Mouse (Mus musculus) embryonic facial prominence, embryonic 14.5 days (tissue): ENCODE data around the gene Gm17387. TPM values are rescaled to one million over a fixed set of nuclear protein-coding genes. Genes with fewer than 3 reads are reported as not detected.

ENCODE experiments used
- ATAC-seq: fragments of 200-750 bp; cut with Nextera tagmentation; 2 replicates; pipeline ENCODE4 v1.8.0; 2017; ENCODE audit warnings: low read depth, moderate number of reproducible peaks, moderate TSS enrichment
- DNase-seq: peaks from one replicate; pipeline ENCODE4 v3.0.0-alpha.2; 2015; ENCODE audit warnings: low spot score
- H3K27ac ChIP-seq: fragments of 300-500 bp; sonication (generic); replicated peaks from 2 replicates; pipeline ENCODE4 v1.5.1; 2014; ENCODE audit warnings: low read depth, mild to moderate bottlenecking, low read length, moderate library complexity
- H3K27me3 ChIP-seq: fragments of 300-500 bp; sonication (generic); replicated peaks from 2 replicates; pipeline ENCODE4 v1.6.1; 2014; ENCODE audit warnings: low read length; ENCODE audit not compliant: control insufficient read depth, insufficient read depth
- H3K36me3 ChIP-seq: fragments of 300-500 bp; sonication (generic); 2 replicates; pipeline ENCODE4 v1.6.1; 2014; ENCODE audit warnings: low read length, mixed read lengths; ENCODE audit not compliant: control insufficient read depth, insufficient read depth
- H3K4me1 ChIP-seq: fragments of 300-500 bp; sonication (generic); 2 replicates; pipeline ENCODE4 v1.6.1; 2014; ENCODE audit warnings: antibody characterized with exemption, low read length; ENCODE audit not compliant: control insufficient read depth, insufficient read depth
- H3K4me2 ChIP-seq: fragments of 300-500 bp; sonication (generic); 2 replicates; pipeline ENCODE4 v1.6.1; 2014; ENCODE audit warnings: low read depth, mild to moderate bottlenecking, low read length, moderate library complexity, mixed read lengths
- H3K4me3 ChIP-seq: fragments of 300-500 bp; sonication (generic); 2 replicates; pipeline ENCODE4 v1.5.1; 2014; ENCODE audit warnings: low read depth, mild to moderate bottlenecking, low read length
- H3K9ac ChIP-seq: fragments of 300-500 bp; sonication (generic); 2 replicates; pipeline ENCODE4 v1.6.1; 2014; ENCODE audit warnings: low read depth, mild to moderate bottlenecking, low read length, moderate library complexity, mixed read lengths
- H3K9me3 ChIP-seq: fragments of 300-500 bp; sonication (generic); 2 replicates; pipeline ENCODE4 v1.6.1; 2016; ENCODE audit warnings: low read length; ENCODE audit not compliant: control insufficient read depth
- WGBS: fragments of 180-500 bp; shearing (Covaris S2); extraction: QIAGEN DNeasy Blood & Tissue Kit; methylation state at CpG from one replicate; pipeline ENCODE4 v1.1.7; 2014; 5-methylcytosine and 5-hydroxymethylcytosine counted together
- polyA plus RNA-seq: library from polyadenylated mRNA; unstranded; fragments of >200 nt; fragmentation: Nextera tagmentation; extraction: Ambion mirVana; gene quantifications from 2 replicates; pipeline ENCODE4 v1.2.1, GENCODE M21; 2014

Gene Gm17387
- polyA plus RNA-seq, result not detected in 2 replicates

DNA sequence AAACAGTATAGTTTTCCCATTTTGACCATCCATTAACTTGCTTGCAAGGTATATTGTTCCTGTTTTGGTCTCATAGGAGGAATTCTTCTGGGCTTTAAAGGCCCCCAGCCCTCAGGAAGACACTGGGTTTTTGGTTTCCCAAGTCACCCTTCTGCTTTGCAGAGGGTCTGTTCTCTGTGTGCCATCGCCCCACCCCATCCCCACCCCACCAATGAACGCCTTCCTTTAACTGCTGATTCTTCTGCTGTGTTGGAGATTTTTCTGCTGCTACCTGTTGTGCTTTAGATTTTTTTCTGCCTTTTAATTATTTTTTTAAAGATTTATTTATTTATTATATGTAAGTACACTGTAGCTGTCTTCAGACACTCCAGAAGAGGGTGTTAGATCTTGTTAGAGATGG, at the start of gene Gm17387:
TSS of gene Gm17387 (plus strand) at position 301 of the 400 bp plus-strand sequence.
- 98% methylated on average over 2 of the region's 2 CpGs for WGBS
- H3K27me3 ChIP-seq, result no peaks in the 10 kb centered on the region
- H3K27ac ChIP-seq, result no peak within 1 kb of the TSS
- H3K9me3 ChIP-seq, result no peaks in the 10 kb centered on the region
- no peaks in the 10 kb centered on the region for H3K36me3 ChIP-seq
- no peak within 1 kb of the TSS for H3K4me3 ChIP-seq
- no peak within 1 kb of the TSS for H3K9ac ChIP-seq
- H3K4me1 ChIP-seq, result no peaks in the 10 kb centered on the region
- no peak for DNase-seq
- no peak within 1 kb of the TSS for H3K4me2 ChIP-seq
- no peak for ATAC-seq

DNA sequence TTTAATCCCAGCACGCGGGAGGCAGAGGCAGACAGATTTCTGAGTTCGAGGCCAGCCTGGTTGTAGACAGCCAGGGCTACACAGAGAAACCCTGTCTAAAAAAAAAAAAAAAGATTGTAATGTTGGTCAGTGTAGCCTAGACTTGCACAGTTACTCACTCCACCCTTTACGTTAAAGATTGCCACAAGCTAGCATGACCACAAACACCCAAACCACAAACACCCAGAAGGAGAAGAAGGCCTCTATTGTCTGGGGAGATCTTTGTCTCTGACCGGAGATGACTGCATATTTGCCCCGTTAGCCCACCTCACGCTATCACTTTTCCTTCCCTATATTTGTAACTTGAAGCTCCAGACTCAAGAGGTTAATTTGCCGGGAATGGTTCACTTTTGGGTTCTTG, 47.2 kb upstream of the Gm17387 start:
- WGBS, result 87% methylated on average over 8 of the region's 8 CpGs
- H3K36me3 ChIP-seq, result no peaks in the 10 kb centered on the region
- no peaks in the 10 kb centered on the region for H3K27me3 ChIP-seq
- no peaks in the 10 kb centered on the region for H3K9me3 ChIP-seq
- H3K4me1 ChIP-seq, result no peaks in the 10 kb centered on the region
- DNase-seq, result no peak
- no peak for ATAC-seq
- no peak overlapping the region for H3K9ac ChIP-seq
- H3K4me3 ChIP-seq, result no peak overlapping the region
- H3K4me2 ChIP-seq, result no peak overlapping the region
- H3K27ac ChIP-seq, result no peak overlapping the region

DNA sequence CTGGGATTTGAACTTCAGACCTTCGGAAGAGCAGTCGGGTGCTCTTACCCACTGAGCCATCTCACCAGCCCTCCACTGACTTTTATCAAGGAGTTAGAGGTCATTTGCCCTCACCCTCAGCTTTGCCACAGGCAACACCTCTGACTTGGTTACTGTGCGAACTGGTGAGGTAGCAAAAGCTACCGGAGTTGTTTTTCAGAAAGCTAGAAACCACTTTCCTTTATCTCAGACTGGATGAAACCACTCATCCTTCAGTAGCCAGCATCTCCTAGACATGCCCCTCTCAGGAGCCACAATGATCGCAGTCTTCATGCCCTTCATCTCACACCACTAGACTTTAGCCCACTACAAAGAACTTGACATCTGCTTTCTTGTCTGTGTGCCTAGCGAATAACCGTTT, 46.0 kb upstream of the Gm17387 start:
- 88% methylated on average over 7 of the region's 7 CpGs for WGBS
- DNase-seq, result no peak
- Histone ChIP-seq H3K27me3 (no peaks in the 10 kb centered on the region), H3K4me2 (no peak overlapping the region), H3K9me3 (no peaks in the 10 kb centered on the region), H3K27ac (no peak overlapping the region), H3K36me3 (no peaks in the 10 kb centered on the region), H3K4me1 (no peaks in the 10 kb centered on the region), H3K4me3 (no peak overlapping the region), H3K9ac (no peak overlapping the region)
- ATAC-seq, result no peak

DNA sequence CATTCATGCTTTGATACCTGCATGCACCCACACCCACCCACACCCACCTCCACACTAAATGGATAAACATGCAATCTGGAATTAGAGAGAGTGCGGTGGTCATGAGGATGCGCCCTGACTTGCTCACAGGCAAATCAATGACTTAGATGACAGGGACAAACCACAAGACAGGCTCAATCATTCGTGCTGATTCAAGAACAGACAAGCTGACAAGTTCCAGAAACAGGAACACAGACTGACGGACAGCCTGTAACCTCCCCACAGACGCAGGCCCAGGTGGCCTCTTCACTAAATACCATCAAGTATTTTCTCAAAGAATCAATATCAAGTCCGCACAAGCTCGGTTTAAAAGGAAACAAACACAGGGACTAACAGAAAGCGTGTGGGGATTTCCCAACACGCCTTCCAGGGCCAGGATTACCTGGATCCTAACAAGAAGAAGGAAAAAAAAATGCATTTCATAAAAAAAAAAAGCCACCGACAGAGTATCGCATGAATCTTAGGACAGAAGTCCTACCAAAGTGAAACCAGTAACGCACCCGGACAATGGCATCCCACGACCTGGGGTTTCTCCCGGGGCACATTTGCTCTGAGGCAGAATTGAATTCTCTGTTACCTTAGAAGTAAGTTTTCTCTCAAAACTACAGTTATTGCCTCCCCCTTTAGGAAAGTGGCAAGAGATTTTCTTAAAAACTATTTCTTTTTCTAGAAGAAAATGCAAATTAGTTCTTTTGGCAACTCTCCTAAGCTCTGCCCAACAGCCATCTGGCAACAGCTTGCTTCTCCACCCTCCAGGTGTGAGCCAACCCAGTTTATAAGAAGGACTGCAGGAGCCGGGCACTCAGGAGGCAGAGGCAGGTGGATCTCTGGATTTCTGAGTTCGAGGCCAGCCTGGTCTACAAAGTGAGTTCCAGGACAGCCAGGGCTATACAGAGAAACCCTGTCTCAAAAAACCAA, 41.5 kb upstream of the Gm17387 start:
- Histone ChIP-seq H3K27ac (no peak overlapping the region), H3K4me1 (no peaks in the 10 kb centered on the region), H3K36me3 (no peaks in the 10 kb centered on the region), H3K4me2 (no peak overlapping the region), H3K27me3 (no peaks in the 10 kb centered on the region), H3K9me3 (no peaks in the 10 kb centered on the region), H3K4me3 (no peak overlapping the region), H3K9ac (no peak overlapping the region)
- ATAC-seq (no peak), DNase-seq (peak; percentile 47)
- 68% methylated on average over 17 of the region's 17 CpGs for WGBS

DNA sequence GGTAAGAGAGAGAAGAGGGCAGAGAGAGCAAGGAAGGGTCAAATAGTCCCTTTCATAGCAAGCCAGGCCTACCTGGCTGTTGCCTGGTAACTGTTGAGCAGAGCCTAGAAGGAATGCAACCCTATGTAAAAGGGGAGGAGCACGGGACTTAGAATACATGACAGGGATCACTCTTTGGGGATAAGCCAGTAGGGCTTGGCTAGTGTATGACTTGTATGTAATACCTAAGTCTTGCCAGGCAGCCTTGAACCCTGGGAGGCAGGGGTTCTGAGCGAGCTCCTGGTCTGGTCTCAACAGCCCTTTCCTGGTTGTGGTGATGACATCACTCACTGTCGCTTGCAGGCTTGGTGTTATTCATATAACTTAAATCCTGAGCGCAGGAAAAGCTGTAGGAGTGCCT, 39.9 kb upstream of the Gm17387 start:
- H3K4me3 ChIP-seq, result no peak overlapping the region
- H3K9ac ChIP-seq, result no peak overlapping the region
- DNase-seq (no peak), ATAC-seq (no peak)
- no peak overlapping the region for H3K4me2 ChIP-seq
- H3K27me3 ChIP-seq, result no peaks in the 10 kb centered on the region
- no peak overlapping the region for H3K27ac ChIP-seq
- no peaks in the 10 kb centered on the region for H3K36me3 ChIP-seq
- no peaks in the 10 kb centered on the region for H3K9me3 ChIP-seq
- 76% methylated on average over 4 of the region's 4 CpGs for WGBS
- H3K4me1 ChIP-seq, result no peaks in the 10 kb centered on the region

DNA sequence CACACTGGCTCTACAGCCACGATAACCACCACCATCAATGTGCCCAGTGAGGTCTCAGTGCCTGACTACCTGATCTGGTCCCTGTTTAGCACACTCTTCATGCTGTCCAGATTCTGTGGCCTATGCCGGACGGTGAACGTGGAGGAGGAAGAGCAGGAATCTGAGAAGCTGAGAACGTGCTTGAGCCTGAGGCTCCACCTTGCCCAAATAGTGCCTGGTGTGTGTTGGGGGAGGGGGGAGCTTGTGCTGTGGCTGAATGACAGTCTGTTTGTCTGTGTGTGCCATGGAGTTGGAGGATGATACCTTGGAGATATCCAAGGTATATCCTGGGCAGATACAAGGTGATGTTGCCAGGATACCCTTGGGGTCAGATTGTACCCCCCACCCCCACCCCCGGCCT, 38.7 kb upstream of the Gm17387 start:
- 54% methylated on average over 6 of the region's 6 CpGs for WGBS
- no peak for ATAC-seq
- no peak for DNase-seq

DNA sequence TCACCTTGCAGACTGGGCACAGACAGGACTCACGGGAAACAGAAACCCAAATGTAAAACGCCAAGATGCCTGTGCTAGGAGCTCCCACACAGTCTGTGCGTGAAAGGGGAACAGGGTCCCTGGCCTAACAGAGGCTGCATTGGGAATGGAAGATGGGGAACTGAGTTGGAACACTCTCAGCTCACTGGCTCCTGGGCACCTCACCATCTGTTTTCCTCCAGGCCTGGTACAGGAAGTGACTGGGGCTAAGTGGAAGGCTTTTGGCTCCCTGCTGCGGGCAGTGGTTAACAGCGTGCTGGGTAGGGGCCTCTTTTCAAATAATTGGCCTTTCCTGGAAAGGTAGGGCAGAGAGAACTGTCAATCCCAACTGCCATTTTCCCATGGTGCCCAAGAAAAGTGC, 38.3 kb upstream of the Gm17387 start:
- Histone ChIP-seq H3K27me3 (no peaks in the 10 kb centered on the region), H3K9me3 (no peaks in the 10 kb centered on the region), H3K36me3 (no peaks in the 10 kb centered on the region), H3K4me1 (no peaks in the 10 kb centered on the region), H3K4me2 (no peak overlapping the region), H3K27ac (no peak overlapping the region), H3K9ac (no peak overlapping the region), H3K4me3 (no peak overlapping the region)
- DNase-seq, result no peak
- 66% methylated on average over 5 of the region's 5 CpGs for WGBS
- no peak for ATAC-seq

More for the DNA sequence above, 38.7 kb upstream of the Gm17387 start:
- Histone ChIP-seq H3K9ac (no peak overlapping the region), H3K4me1 (no peaks in the 10 kb centered on the region), H3K9me3 (no peaks in the 10 kb centered on the region), H3K27me3 (no peaks in the 10 kb centered on the region), H3K4me2 (no peak overlapping the region), H3K27ac (no peak overlapping the region), H3K4me3 (no peak overlapping the region), H3K36me3 (no peaks in the 10 kb centered on the region)

DNA sequence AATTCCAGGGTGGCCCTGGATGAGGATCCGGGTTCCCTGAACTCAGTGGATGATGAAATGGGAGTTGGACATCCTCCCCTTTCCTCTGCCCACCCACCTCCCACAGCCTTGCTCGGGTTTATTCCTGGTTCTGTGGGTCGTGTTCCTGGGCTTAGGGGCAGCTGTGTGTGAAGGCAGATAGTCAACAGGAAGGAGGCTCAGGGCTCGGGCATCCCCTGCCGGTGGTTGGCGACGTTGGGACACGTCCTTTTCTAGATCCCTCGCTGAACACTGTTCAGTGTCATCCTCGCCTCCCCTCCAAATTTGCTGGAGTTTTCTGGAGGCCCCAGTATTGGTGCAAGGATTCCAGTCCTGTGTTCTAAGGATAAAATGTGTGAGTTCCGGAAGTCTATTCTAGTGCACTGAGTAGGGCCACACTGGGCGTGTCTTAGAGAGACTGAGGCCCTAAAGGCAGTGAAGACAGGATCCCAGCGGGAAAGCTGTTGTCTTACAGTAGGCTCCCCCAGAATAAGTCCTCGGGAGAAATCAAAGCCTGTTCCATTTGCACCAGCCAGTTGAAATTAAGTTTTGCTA, 37.7 kb upstream of the Gm17387 start:
- H3K4me2 ChIP-seq, result no peak overlapping the region
- 87% methylated on average over 14 of the region's 14 CpGs for WGBS

More for the DNA sequence above, 37.7 kb upstream of the Gm17387 start:
- no peaks in the 10 kb centered on the region for H3K36me3 ChIP-seq
- no peaks in the 10 kb centered on the region for H3K9me3 ChIP-seq
- H3K4me3 ChIP-seq, result no peak overlapping the region
- no peaks in the 10 kb centered on the region for H3K4me1 ChIP-seq
- H3K27ac ChIP-seq, result no peak overlapping the region
- H3K9ac ChIP-seq, result no peak overlapping the region
- no peak for DNase-seq
- no peaks in the 10 kb centered on the region for H3K27me3 ChIP-seq
- ATAC-seq, result no peak
